ENCODE assay signal across 26 mouse cellular contexts in the genomic region with DNA sequence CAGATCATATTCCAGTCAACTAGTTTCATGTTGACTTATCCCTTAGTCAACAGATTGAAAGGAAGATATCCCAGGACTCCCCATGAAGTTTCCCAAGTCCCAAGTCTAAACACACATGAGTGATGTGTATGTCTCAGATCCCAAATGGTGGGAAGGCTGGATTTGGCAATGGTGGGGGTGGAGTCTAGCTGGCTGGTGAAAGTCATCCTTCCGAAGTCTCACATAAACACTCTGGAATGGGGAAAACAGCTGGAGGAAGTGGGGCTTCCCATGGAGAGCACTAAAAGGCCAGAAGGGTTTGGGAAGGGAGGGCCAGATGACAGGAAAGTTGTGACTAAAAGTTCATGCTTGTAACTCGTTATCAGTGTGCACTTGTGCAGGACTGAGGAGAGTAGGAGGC.
A peak's percentile ranks its signal among the peaks of the same experiment; 100 is the strongest.
DNase-seq lines count a peak whose midpoint lies in the region; ATAC-seq and TF ChIP-seq lines count a peak whose summit lies in the region.
"Had no signal": no experiment of that assay in that cellular context is flagged by ENCODE, and none has a peak within 500 bp of the region (broad histone marks: within the 10 kb centered on the region; RNA-seq: fewer than 3 reads in every experiment).

No protein-coding gene starts in this region.

- WGBS in lung, postnatal 0 days = 17% methylated on average over 2 of the region's 2 CpGs

- no peak overlapping the region for H3K27ac ChIP-seq in lung, postnatal 0 days (ENCODE audit: low read length)
- H3K27ac ChIP-seq: gastrocnemius, adult 2 months; heart, embryonic 10.5 days; hindbrain, embryonic 12.5 days; kidney, postnatal 0 days; liver, embryonic 12.5 days; midbrain, embryonic 13.5 days; stomach, embryonic 15.5 days had no signal

- TF ChIP-seq EP300 in lung, postnatal 0 days (IDR thresholded peaks at IDR 0.05) = no peak

- no peaks in the 10 kb centered on the region for H3K27me3 ChIP-seq in lung, postnatal 0 days (replicated peaks; ENCODE audit: insufficient read depth, low read length)
- H3K27me3 ChIP-seq: hindbrain, embryonic 12.5 days; liver, embryonic 12.5 days; megakaryocyte, embryonic 14.5 days; midbrain, embryonic 13.5 days; stomach, embryonic 15.5 days had no signal

- no peaks in the 10 kb centered on the region for H3K4me1 ChIP-seq in lung, postnatal 0 days (ENCODE audit: insufficient read depth, low read depth, low read length)
- H3K4me1 ChIP-seq: heart, embryonic 10.5 days; hindbrain, embryonic 12.5 days; liver, embryonic 12.5 days; megakaryocyte, embryonic 14.5 days; midbrain, embryonic 13.5 days; stomach, embryonic 15.5 days had no signal

- no peaks in the 10 kb centered on the region for H3K36me3 ChIP-seq in lung, postnatal 0 days (ENCODE audit: insufficient read depth, low read length)
- H3K36me3 ChIP-seq: heart, embryonic 10.5 days; hindbrain, embryonic 12.5 days; liver, embryonic 12.5 days; midbrain, embryonic 13.5 days; stomach, embryonic 15.5 days had no signal

- no peak for TF ChIP-seq CTCF in lung, postnatal 0 days (IDR thresholded peaks at IDR 0.05)

- H3K4me3 ChIP-seq in lung, postnatal 0 days (ENCODE audit: low read depth, low read length) = no peak overlapping the region
- H3K4me3 ChIP-seq: erythroblast, embryonic 14.5 days; gastrocnemius, adult 2 months; heart, embryonic 10.5 days; hindbrain, embryonic 12.5 days; liver, embryonic 12.5 days; megakaryocyte, embryonic 14.5 days; midbrain, embryonic 13.5 days; stomach, embryonic 15.5 days had no signal

- no peaks in the 10 kb centered on the region for H3K9me3 ChIP-seq in lung, postnatal 0 days (ENCODE audit: low read length)
- H3K9me3 ChIP-seq: heart, embryonic 10.5 days; hindbrain, embryonic 12.5 days; liver, embryonic 12.5 days; megakaryocyte, embryonic 14.5 days; midbrain, embryonic 13.5 days; stomach, embryonic 15.5 days had no signal

- no peak overlapping the region for H3K4me2 ChIP-seq in lung, postnatal 0 days (replicated peaks; ENCODE audit: low read depth, low read length)
- H3K4me2 ChIP-seq: hindbrain, embryonic 12.5 days; liver, embryonic 12.5 days; midbrain, embryonic 13.5 days; stomach, embryonic 15.5 days had no signal

- no peak for ATAC-seq in lung, postnatal 0 days
- ATAC-seq in cerebellum, adult (ENCODE audit: insufficient number of reproducible peaks, low FRiP score, low TSS enrichment) = no peak
- ATAC-seq: forebrain, embryonic 16.5 days; intestine, embryonic 16.5 days; liver, embryonic 12.5 days; liver, postnatal 0 days; midbrain, embryonic 13.5 days had no signal

- H3K9ac ChIP-seq in lung, postnatal 0 days (replicated peaks; ENCODE audit: low read depth) = no peak overlapping the region
- H3K9ac ChIP-seq: hindbrain, embryonic 12.5 days; liver, embryonic 12.5 days; liver, postnatal 0 days; midbrain, embryonic 13.5 days; stomach, embryonic 15.5 days had no signal

- peak; percentile 2 to 46 for DNase-seq in heart, adult 9 months (ENCODE audit: low spot score in 2 of 2)
- no peak for DNase-seq in heart, postnatal 4 days
- DNase-seq in lung, postnatal 0 days (ENCODE audit: low spot score) = peak; percentile 46
- DNase-seq in lung, postnatal 14 days = no peak
- DNase-seq in lung, postnatal 4 days = peak; percentile 7 to 49
- DNase-seq: adrenal gland, postnatal 25 days; B cell, adult 2 months; cerebellum, adult 18-20 months; cerebellum, postnatal 14 days; gastrocnemius, adult 2 months; gastrocnemius, postnatal 36 days; kidney, adult 8-10 months; kidney, postnatal 4 days; liver, postnatal 0 days; right cerebral cortex, postnatal 25 days had no signal

Comparison
In these comparisons a context has a peak if more than half of its experiments do, and no peak if none do; other contexts are left out.
1. DNase-seq: peak in heart, adult 9 months (2 of 2), lung, postnatal 0 days (single experiment) and lung, postnatal 4 days (2 of 2); none in heart, postnatal 4 days (single experiment) and lung, postnatal 14 days (single experiment).